Mouse (Mus musculus) liver, embryonic 13.5 days (tissue): ENCODE measurements around the gene Slc6a1. TPM values are rescaled to one million over a fixed set of nuclear protein-coding genes. Genes with fewer than 3 reads are reported as not detected.

Source experiments
- ATAC-seq: fragments of 200-750 bp; cut with Nextera tagmentation; 2 replicates; pipeline ENCODE4 v1.8.0; 2017; ENCODE audit warnings: low read depth, mild to moderate bottlenecking, moderate number of reproducible peaks, moderate library complexity
- DNase-seq: peaks from one replicate; pipeline ENCODE4 v3.0.0; 2022
- H3K27ac ChIP-seq: fragments of 300-500 bp; sonication (generic); 2 replicates; pipeline ENCODE4 v1.5.1; 2015; ENCODE audit warnings: moderate library complexity, mild to moderate bottlenecking, inconsistent platforms
- H3K27me3 ChIP-seq: fragments of 300-500 bp; sonication (generic); 2 replicates; pipeline ENCODE4 v1.6.1; 2015; ENCODE audit warnings: mild to moderate bottlenecking, inconsistent platforms
- H3K36me3 ChIP-seq: fragments of 300-500 bp; sonication (generic); 2 replicates; pipeline ENCODE4 v1.6.1; 2015; ENCODE audit warnings: mild to moderate bottlenecking, inconsistent platforms
- H3K4me1 ChIP-seq: fragments of 300-500 bp; sonication (generic); replicated peaks from 2 replicates; pipeline ENCODE4 v1.6.1; 2015; ENCODE audit warnings: inconsistent platforms
- H3K4me2 ChIP-seq: fragments of 300-500 bp; sonication (generic); 2 replicates; pipeline ENCODE4 v1.6.1; 2015; ENCODE audit warnings: inconsistent platforms, mild to moderate bottlenecking, moderate library complexity
- H3K4me3 ChIP-seq: fragments of 300-500 bp; sonication (generic); replicated peaks from 2 replicates; pipeline ENCODE4 v1.5.1; 2015; ENCODE audit warnings: mild to moderate bottlenecking, inconsistent platforms
- H3K9ac ChIP-seq: fragments of 300-500 bp; sonication (generic); 2 replicates; pipeline ENCODE4 v1.6.1; 2015; ENCODE audit warnings: mild to moderate bottlenecking, inconsistent platforms
- H3K9me3 ChIP-seq: fragments of 300-500 bp; sonication (generic); replicated peaks from 2 replicates; pipeline ENCODE4 v1.6.1; 2016; ENCODE audit warnings: inconsistent platforms
- WGBS: fragments of 180-500 bp; shearing (Covaris S2); methylation state at CpG from one replicate; pipeline ENCODE4 v1.1.7; 2015; ENCODE audit not compliant: insufficient replicate concordance; 5-methylcytosine and 5-hydroxymethylcytosine counted together
- polyA plus RNA-seq: library from polyadenylated mRNA; unstranded; fragments of >200 nt; fragmentation: Nextera tagmentation; extraction: Ambion mirVana; gene quantifications from 2 replicates; pipeline ENCODE4 v1.2.1, GENCODE M21; 2015

Gene Slc6a1
- polyA plus RNA-seq: 0.09 and 0.14 TPM in 2 replicates

DNA sequence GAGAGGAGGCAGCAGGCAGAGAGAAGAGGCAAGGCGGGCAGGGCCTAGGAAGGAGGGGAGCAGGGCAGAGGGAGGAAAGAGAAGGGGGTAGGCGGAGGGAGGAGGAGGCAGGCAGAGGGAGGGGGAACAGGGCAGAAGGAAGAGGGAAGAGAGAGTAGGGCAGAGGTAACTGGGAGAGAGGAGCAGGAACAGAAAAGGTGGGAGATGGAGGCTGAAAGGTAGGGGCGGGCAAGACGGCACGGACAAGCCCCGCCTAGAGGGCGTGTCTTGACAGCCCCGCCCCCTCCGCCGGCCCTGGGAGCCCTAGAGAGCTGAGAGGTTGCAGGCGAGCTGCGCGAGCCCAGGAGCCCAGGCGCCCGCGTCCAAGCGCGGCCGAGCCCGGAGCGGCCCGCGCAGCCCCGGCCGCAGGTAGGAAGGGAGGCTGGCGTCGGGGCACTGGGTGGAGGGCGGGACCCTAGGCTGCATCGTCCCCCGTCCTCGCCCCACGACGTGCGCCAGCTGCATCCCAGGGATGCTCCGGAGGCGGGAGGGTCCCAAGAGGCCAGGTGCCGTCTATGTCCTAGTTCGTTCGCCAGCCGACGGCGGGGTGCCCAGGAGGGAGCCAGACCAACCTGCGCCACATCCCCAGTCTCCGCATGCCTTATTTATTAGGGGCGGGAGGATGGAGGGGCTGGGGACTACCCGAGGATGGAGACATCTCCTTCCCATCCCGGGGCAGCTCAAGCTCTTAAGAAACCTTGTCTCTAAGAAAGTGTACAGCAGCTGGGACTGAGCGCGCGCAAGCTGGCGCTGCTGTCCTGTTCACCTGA, at the start of gene Slc6a1:
Slc6a1 (plus strand) TSS at position 167 of the 809 bp plus-strand sequence.
- Histone ChIP-seq H3K27me3 (peaks cover 65% of the 10 kb centered on the region), H3K4me3 (no peak within 1 kb of the TSS), H3K9me3 (no peaks in the 10 kb centered on the region), H3K27ac (no peak within 1 kb of the TSS), H3K36me3 (no peaks in the 10 kb centered on the region), H3K4me2 (no peak within 1 kb of the TSS), H3K9ac (no peak within 1 kb of the TSS), H3K4me1 (no peaks in the 10 kb centered on the region)
- ATAC-seq (peak; percentile 68), DNase-seq (peak; percentile 7)
- WGBS: 4% methylated on average over 40 of the region's 51 CpGs

DNA sequence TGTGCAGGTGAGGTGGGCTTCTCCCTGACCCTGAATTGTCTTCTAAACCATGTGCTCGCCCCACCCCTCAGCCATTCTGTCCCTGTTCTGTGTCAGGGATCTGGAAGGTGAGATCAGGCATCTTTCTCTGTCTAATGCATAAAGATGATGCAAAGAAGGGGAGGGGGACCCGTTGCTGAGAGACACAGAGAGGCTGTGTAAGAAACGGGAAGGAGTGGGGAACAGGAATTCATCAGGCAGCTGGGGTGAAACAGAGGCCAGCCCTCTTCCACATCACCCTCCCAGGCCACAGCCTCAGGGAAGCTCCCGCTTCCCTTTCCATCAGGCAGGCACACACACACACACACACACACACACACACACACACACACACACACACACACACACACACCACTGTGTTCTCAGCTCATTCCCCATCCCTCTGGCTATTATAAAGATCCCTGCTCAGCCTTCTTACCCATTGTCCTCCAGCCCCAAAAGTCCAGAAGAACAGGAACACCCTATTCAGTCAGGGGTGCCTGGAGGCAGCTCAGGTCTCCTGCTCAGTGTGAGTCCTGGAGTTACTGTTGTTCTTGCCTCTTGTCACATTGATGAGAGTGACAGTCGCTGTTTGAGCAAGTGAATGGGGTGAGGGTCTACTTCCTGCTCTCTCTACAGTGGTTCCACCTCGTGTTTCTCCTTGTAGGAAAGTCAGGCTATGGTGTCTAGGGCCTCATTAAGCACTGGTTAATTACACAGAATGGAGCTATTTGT, 43.4 kb upstream of the Slc6a1 start:
- H3K36me3 ChIP-seq: no peaks in the 10 kb centered on the region
- no peaks in the 10 kb centered on the region for H3K9me3 ChIP-seq
- ATAC-seq: no peak
- H3K4me1 ChIP-seq: no peaks in the 10 kb centered on the region
- no peak for DNase-seq
- 19% methylated on average over 6 of the region's 6 CpGs for WGBS
- no peak overlapping the region for H3K27ac ChIP-seq
- no peak overlapping the region for H3K4me3 ChIP-seq
- no peak overlapping the region for H3K4me2 ChIP-seq
- no peaks in the 10 kb centered on the region for H3K27me3 ChIP-seq
- H3K9ac ChIP-seq: no peak overlapping the region

DNA sequence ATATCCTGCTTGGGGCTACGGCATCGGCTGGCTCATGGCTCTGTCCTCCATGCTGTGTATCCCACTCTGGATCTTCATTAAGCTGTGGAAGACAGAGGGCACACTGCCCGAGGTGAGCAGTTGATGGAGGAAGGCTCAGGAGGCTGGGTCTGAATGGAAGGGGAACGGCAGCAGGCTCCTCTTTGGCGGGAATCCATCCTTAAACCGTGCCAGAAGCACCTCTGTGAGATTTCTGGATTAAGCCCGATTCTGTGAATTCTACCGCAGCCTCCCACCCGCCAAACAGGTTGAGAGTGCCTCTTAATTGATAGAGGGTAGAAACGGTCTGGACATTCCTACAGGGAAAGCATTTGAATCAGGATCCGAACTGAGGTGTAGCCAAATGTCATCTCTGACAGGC, 36.8 kb upstream of the Slc6a1 start:
- H3K9ac ChIP-seq: no peak overlapping the region
- no peak overlapping the region for H3K27ac ChIP-seq
- H3K27me3 ChIP-seq: peaks cover 4% of the 10 kb centered on the region; the same call in 1 of the 2 replicates
- H3K36me3 ChIP-seq: no peaks in the 10 kb centered on the region
- no peak overlapping the region for H3K4me2 ChIP-seq
- no peak overlapping the region for H3K4me3 ChIP-seq
- DNase-seq: no peak
- no peaks in the 10 kb centered on the region for H3K9me3 ChIP-seq
- ATAC-seq: no peak
- H3K4me1 ChIP-seq: no peaks in the 10 kb centered on the region
- WGBS: 69% methylated on average over 11 of the region's 11 CpGs

DNA sequence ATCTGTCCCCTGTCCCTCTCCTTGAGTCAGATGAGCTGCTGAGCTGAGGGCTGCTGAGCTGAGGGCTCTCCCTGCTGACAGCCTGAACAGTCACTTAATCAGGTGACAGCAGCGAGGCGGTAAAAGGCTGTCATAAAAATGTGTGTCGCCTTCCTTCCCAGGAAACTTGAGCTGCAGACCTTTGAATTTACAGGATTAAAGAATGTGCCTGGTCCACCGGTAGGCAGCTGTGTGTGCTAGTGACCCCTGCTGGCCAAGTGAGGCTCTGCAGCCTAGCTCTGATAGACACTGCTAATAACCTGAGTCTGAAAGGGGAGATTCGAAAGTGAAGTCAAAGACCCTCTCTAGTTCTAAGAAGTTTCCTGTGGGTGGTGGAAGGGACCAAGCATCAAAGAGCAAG, 32.1 kb upstream of the Slc6a1 start:
- WGBS: 8% methylated on average over 5 of the region's 5 CpGs
- H3K27me3 ChIP-seq: peaks cover 4% of the 10 kb centered on the region
- DNase-seq (peak; percentile 15), ATAC-seq (no peak)
- H3K27ac ChIP-seq: no peak overlapping the region
- no peak overlapping the region for H3K4me3 ChIP-seq
- H3K36me3 ChIP-seq: no peaks in the 10 kb centered on the region
- H3K9me3 ChIP-seq: no peaks in the 10 kb centered on the region
- H3K4me1 ChIP-seq: no peaks in the 10 kb centered on the region
- H3K4me2 ChIP-seq: no peak overlapping the region
- H3K9ac ChIP-seq: no peak overlapping the region

DNA sequence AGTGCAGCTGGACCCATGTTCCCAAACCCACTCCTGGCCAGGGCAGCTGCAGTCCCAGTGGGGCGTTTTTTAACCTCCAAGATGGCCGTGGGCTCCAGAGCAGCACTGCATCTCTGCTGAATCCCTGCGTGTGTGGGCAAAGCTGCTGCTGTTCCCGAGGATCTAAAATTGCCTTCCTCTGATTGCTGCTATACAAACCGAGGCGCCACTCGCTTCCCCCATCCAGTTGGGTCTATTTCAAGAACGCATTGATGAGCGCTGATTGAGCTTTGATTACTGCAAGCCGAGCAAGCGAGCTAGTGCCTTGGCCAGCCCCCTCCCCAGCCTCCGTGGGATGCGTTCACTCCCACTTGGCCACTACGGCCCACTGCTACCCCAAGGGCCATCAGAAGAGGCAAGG, 27.5 kb upstream of the Slc6a1 start:
- DNase-seq (no peak), ATAC-seq (no peak)
- Histone ChIP-seq H3K4me3 (no peak overlapping the region), H3K4me1 (no peaks in the 10 kb centered on the region), H3K27me3 (no peaks in the 10 kb centered on the region; the same call in none of the 2 replicates), H3K9me3 (no peaks in the 10 kb centered on the region), H3K4me2 (no peak overlapping the region), H3K27ac (no peak overlapping the region), H3K9ac (no peak overlapping the region), H3K36me3 (no peaks in the 10 kb centered on the region)
- 69% methylated on average over 14 of the region's 14 CpGs for WGBS

DNA sequence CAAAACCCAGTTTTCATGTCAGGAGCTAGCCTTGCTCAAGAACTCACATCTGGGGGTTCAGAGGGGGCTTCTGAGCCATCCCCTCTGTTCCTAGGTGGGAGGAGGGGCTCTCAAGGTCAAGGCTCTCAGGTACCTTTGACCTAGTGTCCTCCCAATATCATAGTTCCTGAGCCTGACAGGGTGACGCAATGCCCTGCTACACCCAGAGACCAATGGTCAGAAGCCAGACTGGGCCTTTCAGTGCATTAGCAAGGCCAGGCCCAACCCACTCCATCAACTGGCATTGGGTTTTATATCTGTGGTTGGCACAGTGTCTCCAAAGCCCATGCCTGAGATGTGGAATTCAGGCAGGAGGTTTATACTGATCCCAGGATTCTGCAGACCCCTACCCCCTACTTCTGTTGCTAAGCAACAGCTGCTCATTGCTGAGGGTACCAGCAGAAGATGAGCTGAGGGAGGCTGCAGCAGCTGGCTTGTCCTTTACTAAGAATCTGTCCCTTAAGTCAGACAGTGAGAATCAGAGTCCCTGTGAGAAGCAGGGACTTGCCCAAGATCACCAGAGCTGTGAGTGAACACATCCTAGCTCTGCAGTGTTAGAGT, 24.6 kb upstream of the Slc6a1 start:
- Histone ChIP-seq H3K27ac (no peak overlapping the region), H3K4me1 (no peaks in the 10 kb centered on the region), H3K4me3 (no peak overlapping the region), H3K36me3 (no peaks in the 10 kb centered on the region), H3K27me3 (no peaks in the 10 kb centered on the region), H3K9me3 (no peaks in the 10 kb centered on the region), H3K9ac (no peak overlapping the region), H3K4me2 (no peak overlapping the region)
- 48% methylated on average over 1 of the region's 1 CpGs for WGBS
- ATAC-seq (no peak), DNase-seq (no peak)

DNA sequence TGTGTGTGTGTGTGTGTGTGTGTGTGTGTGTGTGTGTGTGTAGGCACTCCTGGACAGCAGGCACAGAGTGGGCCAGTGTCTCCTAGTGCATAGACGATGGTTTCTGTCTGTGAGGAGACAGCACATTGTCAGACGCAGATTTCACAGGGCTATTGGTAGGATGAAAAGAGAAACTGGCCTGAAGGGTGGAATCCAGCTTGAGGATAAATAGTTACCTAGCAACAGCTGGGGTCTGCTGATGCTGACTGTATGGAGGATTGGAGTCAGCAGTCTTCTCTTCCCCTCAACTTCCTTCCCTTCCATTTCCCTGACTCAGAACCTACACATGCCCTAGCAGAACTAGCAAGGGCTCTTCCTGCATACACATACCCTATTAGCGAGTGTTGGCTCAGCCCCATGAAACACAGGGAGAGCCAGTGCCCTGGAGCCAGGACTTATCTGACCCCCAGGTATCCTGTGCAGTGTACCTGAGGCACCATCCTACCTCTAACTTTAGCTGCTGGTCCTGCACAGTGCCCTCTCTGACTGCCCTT, 23.7 kb upstream of the Slc6a1 start:
- H3K4me1 ChIP-seq: no peaks in the 10 kb centered on the region
- no peaks in the 10 kb centered on the region for H3K27me3 ChIP-seq
- ATAC-seq: no peak
- H3K27ac ChIP-seq: no peak overlapping the region
- no peak overlapping the region for H3K4me3 ChIP-seq
- no peaks in the 10 kb centered on the region for H3K9me3 ChIP-seq
- DNase-seq: no peak
- 24% methylated on average over 3 of the region's 3 CpGs for WGBS
- no peak overlapping the region for H3K4me2 ChIP-seq
- no peaks in the 10 kb centered on the region for H3K36me3 ChIP-seq
- no peak overlapping the region for H3K9ac ChIP-seq

DNA sequence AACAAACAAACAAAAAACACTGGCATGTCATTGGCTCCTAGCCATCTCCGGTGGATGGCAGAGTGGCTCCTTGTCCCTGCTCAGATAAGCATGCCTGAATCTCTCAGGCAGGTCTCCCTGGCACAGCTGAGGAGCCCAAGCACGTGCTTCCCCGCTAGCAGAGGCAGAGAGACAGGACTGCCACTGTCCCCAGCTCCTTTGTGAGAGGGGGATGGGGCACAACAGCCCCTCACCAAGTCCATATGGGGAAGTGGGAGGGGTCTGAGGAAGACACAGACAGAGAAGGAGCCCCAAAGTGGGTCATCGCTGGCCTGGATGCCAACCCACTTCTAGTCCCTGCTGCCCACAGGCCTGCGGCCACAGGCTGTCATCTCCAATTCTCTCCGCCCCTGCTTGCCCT, 20.8 kb upstream of the Slc6a1 start:
- 53% methylated on average over 6 of the region's 6 CpGs for WGBS
- H3K9ac ChIP-seq: no peak overlapping the region
- no peaks in the 10 kb centered on the region for H3K27me3 ChIP-seq
- no peak overlapping the region for H3K4me2 ChIP-seq
- H3K4me1 ChIP-seq: no peaks in the 10 kb centered on the region
- H3K27ac ChIP-seq: no peak overlapping the region
- no peaks in the 10 kb centered on the region for H3K36me3 ChIP-seq
- DNase-seq (no peak), ATAC-seq (no peak)
- H3K4me3 ChIP-seq: no peak overlapping the region
- no peaks in the 10 kb centered on the region for H3K9me3 ChIP-seq

DNA sequence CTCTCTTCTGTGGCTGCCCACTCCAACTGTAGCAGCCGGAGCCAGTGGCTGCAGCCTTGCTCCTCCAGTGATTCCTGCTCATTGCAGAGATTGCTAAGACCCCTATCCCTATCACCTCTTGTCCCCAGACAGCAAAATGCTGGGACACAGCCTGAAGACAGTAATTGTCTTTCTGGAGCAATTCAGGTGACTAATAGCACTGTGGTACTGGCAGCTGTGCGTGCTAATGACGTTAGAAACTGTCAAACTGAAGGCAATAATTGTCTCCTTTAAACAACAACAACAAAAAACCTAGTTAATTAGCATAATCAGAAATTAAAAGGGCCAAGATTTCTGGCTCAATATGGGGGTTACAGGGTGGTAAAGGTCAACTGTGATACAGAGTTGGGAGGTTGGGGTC, 18.4 kb upstream of the Slc6a1 start:
- no peak overlapping the region for H3K9ac ChIP-seq
- no peak overlapping the region for H3K27ac ChIP-seq
- ATAC-seq: no peak
- WGBS: 62% methylated on average over 3 of the region's 3 CpGs
- H3K4me1 ChIP-seq: no peaks in the 10 kb centered on the region
- no peaks in the 10 kb centered on the region for H3K36me3 ChIP-seq
- no peak overlapping the region for H3K4me3 ChIP-seq
- no peak overlapping the region for H3K4me2 ChIP-seq
- 0 out of 2 replicates have a peak, but pooled peaks cover 4% of the 10 kb centered on the region for H3K27me3 ChIP-seq
- no peak for DNase-seq
- H3K9me3 ChIP-seq: no peaks in the 10 kb centered on the region

DNA sequence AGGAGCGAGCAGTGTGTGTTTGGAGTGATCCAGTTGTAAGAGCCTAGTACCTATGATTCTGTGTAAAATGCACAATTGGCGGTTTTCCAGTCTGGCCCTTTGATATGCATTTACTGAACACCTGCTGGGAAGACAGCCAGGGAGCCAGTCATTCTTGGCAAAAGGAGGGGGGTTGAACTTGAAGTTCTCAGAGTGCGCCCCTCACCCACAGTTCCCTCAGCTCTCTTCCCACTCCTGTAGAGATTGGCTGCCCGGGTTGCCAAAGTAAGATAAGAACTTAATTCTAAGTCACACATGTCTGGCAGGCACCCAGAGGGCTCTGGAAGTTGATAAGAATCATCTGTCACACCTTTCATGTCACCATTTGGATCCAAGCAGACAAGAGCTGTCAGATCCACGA, 18.0 kb upstream of the Slc6a1 start:
- H3K4me1 ChIP-seq: no peaks in the 10 kb centered on the region
- no peak overlapping the region for H3K9ac ChIP-seq
- no peak overlapping the region for H3K4me3 ChIP-seq
- 39% methylated on average over 5 of the region's 5 CpGs for WGBS
- H3K4me2 ChIP-seq: no peak overlapping the region
- DNase-seq (no peak), ATAC-seq (no peak)
- no peaks in the 10 kb centered on the region for H3K9me3 ChIP-seq
- no peaks in the 10 kb centered on the region for H3K36me3 ChIP-seq
- no peak overlapping the region for H3K27ac ChIP-seq
- H3K27me3 ChIP-seq: 0 out of 2 replicates have a peak, but pooled peaks cover 4% of the 10 kb centered on the region

DNA sequence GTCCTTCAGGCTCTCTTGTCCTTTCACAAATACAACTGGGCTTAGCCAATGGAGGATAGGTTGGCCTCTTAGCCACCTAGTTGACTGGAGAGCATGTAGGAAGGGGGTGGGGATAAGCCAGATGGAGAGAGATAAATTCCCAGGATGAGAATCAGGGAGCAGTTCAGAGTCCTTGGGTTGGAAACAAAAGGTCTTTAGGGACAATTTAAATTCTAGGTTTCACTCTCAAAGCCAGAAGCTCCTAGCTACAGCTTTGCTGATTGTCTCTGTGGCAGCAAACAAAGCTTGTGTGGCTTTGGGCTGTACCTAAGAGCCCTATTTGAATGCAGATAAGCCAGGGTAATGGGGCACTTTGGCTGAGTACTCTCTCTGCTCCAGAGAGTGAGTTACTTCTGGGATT, 16.2 kb upstream of the Slc6a1 start:
- Histone ChIP-seq H3K9ac (no peak overlapping the region), H3K36me3 (no peaks in the 10 kb centered on the region), H3K4me1 (no peaks in the 10 kb centered on the region), H3K27ac (no peak overlapping the region), H3K4me3 (no peak overlapping the region), H3K27me3 (0 out of 2 replicates have a peak, but pooled peaks cover 4% of the 10 kb centered on the region), H3K9me3 (no peaks in the 10 kb centered on the region), H3K4me2 (no peak overlapping the region)
- ATAC-seq: no peak
- no peak for DNase-seq
